Mouse (Mus musculus): Measurements from ENCODE around the gene Slco1a5. TPM values are rescaled to one million over a fixed set of nuclear protein-coding genes. Genes with fewer than 3 reads are reported as not detected.

Gene Slco1a5
- polyA plus RNA-seq, 1 experiment from 2014 or later = 0.35 TPM

DNA sequence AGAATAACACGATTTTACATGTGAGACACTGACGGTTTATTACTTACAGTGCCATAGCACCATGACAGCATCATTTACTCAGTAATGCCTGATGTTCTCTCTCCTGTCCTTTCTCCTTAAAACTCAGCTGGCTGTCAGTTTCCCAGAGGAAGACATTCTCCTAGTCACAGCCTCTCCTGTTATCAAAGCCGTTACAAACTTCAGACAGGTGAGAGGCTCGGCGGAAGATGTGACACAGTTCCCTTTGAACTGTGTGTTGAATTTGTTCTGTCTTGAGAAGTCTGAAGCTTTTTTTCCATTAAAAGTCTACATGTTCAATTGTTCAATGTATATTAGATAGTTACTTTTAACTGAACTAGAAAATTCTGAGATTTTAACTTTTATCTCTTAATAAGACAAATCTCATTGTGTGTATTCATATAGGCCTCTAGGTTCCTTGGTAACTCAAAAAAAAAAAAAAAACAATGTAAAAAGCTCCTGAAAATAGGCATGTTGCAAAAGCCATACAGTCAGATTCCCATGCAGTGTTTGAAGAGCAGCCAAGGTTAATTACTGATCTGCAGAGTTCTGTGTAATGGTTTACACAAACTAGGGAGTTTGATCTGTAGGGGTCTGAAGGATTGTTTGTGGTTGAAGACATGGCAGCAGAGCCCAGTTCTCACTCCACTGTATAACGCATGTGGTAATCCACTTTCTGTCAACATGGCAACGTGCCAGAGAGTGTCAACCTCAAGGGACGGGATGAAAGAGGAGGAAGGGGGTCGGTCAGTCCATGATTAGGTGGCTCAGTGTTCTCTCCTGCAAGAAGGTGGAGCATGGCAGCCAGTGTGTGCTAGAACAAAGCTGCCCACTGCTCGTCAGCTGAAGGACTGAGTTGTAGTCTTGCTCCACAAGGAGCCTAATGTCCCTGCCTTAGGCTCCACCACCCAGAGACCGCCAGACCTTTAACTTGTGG, 24.9 kb upstream of the Slco1a5 start:
- no peak overlapping the region for H3K4me2 ChIP-seq (ENCODE audit: low read depth, low read length)
- H3K36me3 ChIP-seq (ENCODE audit: control insufficient read depth, insufficient read depth, low read length) = peaks cover 17% of the 10 kb centered on the region
- no peak overlapping the region for H3K9ac ChIP-seq (replicated peaks; ENCODE audit: low read depth, low read length)
- peaks cover 10% of the 10 kb centered on the region; the same call in 1 of the 2 replicates for H3K4me1 ChIP-seq (ENCODE audit: control insufficient read depth, insufficient read depth, low read length)
- H3K27ac ChIP-seq (ENCODE audit: low read depth, low read length) = no peak overlapping the region
- H3K4me3 ChIP-seq (ENCODE audit: low read depth, low read length) = no peak overlapping the region
- ATAC-seq (ENCODE audit: low read depth) = no peak
- no peaks in the 10 kb centered on the region for H3K27me3 ChIP-seq (ENCODE audit: control insufficient read depth, insufficient read depth, low read length)
- H3K9me3 ChIP-seq (ENCODE audit: control insufficient read depth, low read length) = no peaks in the 10 kb centered on the region
- 85% methylated on average over 11 of the region's 11 CpGs for WGBS

DNA sequence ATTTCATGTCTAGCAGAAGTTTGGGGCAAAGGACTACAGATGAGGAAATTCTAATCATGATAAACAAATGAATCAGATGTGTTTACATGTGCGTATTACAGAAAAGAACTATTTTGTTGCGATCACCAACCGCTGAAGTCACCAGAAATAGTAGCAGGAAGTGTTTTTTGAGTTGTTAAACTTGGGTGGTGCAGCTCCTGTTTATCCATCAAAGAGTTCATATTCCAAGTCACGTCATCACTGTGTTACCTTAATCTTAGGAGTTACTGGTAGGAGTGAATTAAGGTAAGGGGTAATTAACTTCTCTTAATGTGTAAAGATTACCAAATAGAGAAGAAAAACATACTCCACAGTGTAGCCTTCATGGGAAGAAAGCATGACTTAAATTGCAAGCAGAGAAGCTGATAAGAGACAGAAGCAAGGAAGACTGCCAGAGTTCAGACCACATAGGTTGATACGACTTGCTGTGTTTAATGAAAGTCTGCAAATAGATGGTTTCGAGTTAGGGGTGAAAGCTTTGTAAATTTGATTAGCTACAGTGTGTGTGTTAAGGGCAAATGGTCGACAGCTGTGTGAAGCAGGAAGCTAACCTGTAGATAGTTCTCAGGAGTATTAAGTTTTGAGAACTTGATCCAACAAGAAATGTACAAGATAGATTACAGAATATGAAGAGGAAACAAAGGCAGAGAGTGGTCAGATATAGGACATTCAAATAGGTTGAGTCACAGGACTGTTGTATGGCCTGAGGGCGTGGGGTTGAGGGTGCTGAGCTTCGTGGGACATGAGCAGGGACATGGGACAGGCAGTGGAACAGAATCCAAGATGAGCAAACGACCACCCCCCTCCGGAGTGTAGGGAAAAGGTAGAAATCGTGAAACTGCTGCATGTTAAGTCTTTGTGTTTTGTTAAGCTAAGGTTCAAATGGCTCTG, 23.7 kb upstream of the Slco1a5 start:
- WGBS = 60% methylated on average over 12 of the region's 12 CpGs
- no peak; the same call in 1 of the 2 replicates for ATAC-seq (ENCODE audit: low read depth)
- H3K9ac ChIP-seq (replicated peaks; ENCODE audit: low read depth, low read length) = peak overlapping the region; percentile 59

DNA sequence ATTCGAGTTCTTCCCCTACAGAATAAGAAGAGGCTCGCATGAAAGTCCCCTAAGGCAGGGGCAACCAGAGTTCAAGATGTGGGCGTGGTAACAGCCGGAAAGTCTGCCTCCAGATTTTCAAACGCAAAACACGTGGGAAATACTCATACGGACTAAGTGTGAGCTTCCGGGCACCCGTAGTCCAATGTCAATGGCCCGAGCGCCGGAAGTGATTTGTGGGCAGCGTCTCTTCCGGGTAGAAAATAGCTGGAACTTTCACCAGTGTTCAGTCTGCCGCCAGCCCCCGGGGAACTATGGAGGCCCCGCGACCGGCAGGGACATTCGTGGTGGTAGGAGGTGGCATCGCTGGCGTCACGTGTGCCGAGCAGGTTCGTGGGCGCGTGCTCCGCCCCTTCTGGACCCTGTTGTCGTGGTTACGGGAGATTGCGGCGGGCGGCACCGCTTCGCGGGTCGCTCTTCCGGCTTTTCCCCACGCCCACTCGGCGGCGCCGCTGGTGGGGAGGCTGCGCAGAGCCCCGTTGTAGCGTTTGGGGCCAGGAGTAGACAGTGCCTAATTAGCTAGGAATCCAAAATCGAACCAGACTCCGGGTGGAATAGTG, 22.8 kb upstream of the Slco1a5 start, which contains the start of gene Pyroxd1:
Gene Pyroxd1 (plus strand): TSS at position 215 of the 599 bp plus-strand sequence.
- H3K27me3 ChIP-seq (ENCODE audit: control insufficient read depth, insufficient read depth, low read length) = no peaks in the 10 kb centered on the region
- peaks cover 10% of the 10 kb centered on the region; the same call in 1 of the 2 replicates for H3K4me1 ChIP-seq (ENCODE audit: control insufficient read depth, insufficient read depth, low read length)
- H3K4me2 ChIP-seq (ENCODE audit: low read depth, low read length) = peak within 1 kb of the TSS; percentile 59
- H3K9me3 ChIP-seq (ENCODE audit: control insufficient read depth, low read length) = no peaks in the 10 kb centered on the region
- under 1% methylated on average over 48 of the region's 48 CpGs for WGBS
- peak; percentile 96 for ATAC-seq (ENCODE audit: low read depth)
- H3K9ac ChIP-seq (replicated peaks; ENCODE audit: low read depth, low read length) = peak within 1 kb of the TSS; percentile 59
- peak within 1 kb of the TSS; percentile 74 for H3K4me3 ChIP-seq (ENCODE audit: low read depth, low read length)
- peaks cover 5% of the 10 kb centered on the region; the same call in 1 of the 2 replicates for H3K36me3 ChIP-seq (ENCODE audit: control insufficient read depth, insufficient read depth, low read length)
- H3K27ac ChIP-seq (ENCODE audit: low read depth, low read length) = peak within 1 kb of the TSS; percentile 72

More for the DNA sequence above, 23.7 kb upstream of the Slco1a5 start:
- no peaks in the 10 kb centered on the region for H3K27me3 ChIP-seq (ENCODE audit: control insufficient read depth, insufficient read depth, low read length)
- peak overlapping the region; percentile 74 for H3K4me3 ChIP-seq (ENCODE audit: low read depth, low read length)
- no peaks in the 10 kb centered on the region for H3K9me3 ChIP-seq (ENCODE audit: control insufficient read depth, low read length)
- H3K4me2 ChIP-seq (ENCODE audit: low read depth, low read length) = peak overlapping the region; percentile 59
- H3K4me1 ChIP-seq (ENCODE audit: control insufficient read depth, insufficient read depth, low read length) = peaks cover 10% of the 10 kb centered on the region; the same call in 1 of the 2 replicates
- H3K27ac ChIP-seq (ENCODE audit: low read depth, low read length) = peak overlapping the region; percentile 72; the same call in 1 of the 2 replicates
- H3K36me3 ChIP-seq (ENCODE audit: control insufficient read depth, insufficient read depth, low read length) = peaks cover 10% of the 10 kb centered on the region

DNA sequence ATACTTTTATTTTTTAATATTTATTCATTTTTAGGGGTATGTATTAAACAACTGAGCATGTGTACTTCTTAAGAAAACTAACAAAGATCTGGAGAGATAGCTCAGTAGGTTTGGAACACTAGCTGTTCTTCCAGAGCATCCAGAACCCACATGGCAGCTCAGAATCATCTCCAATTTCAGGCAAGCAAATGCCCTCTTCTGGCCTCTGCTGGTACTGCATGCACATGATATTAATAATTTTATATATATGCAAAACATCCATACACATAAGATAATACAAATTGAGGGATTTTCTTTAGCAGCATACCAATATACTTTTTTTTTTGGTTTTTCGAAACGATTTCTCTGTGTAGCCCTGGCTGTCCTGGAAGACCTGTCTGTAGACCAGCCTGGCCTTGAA, 20.8 kb upstream of the Slco1a5 start:
- WGBS = 84% methylated on average over 2 of the region's 2 CpGs
- peaks cover 10% of the 10 kb centered on the region; the same call in 1 of the 2 replicates for H3K4me1 ChIP-seq (ENCODE audit: control insufficient read depth, insufficient read depth, low read length)
- ATAC-seq (ENCODE audit: low read depth) = no peak

DNA sequence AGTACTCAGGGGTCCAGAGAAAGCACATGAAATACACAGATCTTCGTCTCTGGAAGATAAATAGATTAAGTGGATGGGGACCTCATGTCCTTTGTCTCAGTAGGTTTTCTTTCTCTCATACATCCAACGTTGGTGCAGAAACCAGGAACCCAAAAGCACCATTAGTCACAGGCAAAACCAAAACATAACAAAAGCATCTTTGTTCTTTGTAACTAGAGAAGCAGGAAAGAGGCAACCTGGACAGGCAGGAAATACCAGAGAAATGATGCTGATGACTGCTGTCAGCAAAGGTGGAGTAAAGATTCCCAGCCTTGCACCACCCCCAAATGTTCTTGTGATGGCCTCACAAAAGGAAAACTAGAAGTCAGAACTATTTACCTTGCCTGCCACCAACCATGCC, 16.8 kb upstream of the Slco1a5 start:
- Histone ChIP-seq H3K27me3 (ENCODE audit: control insufficient read depth, insufficient read depth, low read length) (no peaks in the 10 kb centered on the region), H3K9ac (replicated peaks; ENCODE audit: low read depth, low read length) (no peak overlapping the region), H3K9me3 (ENCODE audit: control insufficient read depth, low read length) (no peaks in the 10 kb centered on the region), H3K4me1 (ENCODE audit: control insufficient read depth, insufficient read depth, low read length) (no peaks in the 10 kb centered on the region), H3K27ac (ENCODE audit: low read depth, low read length) (no peak overlapping the region), H3K4me2 (ENCODE audit: low read depth, low read length) (no peak overlapping the region), H3K36me3 (ENCODE audit: control insufficient read depth, insufficient read depth, low read length) (no peaks in the 10 kb centered on the region), H3K4me3 (ENCODE audit: low read depth, low read length) (no peak overlapping the region)
- no peak for ATAC-seq (ENCODE audit: low read depth)
- 62% methylated on average over 2 of the region's 2 CpGs for WGBS

More for the DNA sequence above, 20.8 kb upstream of the Slco1a5 start:
- Histone ChIP-seq H3K27me3 (ENCODE audit: control insufficient read depth, insufficient read depth, low read length) (no peaks in the 10 kb centered on the region), H3K9ac (replicated peaks; ENCODE audit: low read depth, low read length) (no peak overlapping the region), H3K4me2 (ENCODE audit: low read depth, low read length) (no peak overlapping the region), H3K9me3 (ENCODE audit: control insufficient read depth, low read length) (no peaks in the 10 kb centered on the region), H3K27ac (ENCODE audit: low read depth, low read length) (no peak overlapping the region), H3K4me3 (ENCODE audit: low read depth, low read length) (no peak overlapping the region), H3K36me3 (ENCODE audit: control insufficient read depth, insufficient read depth, low read length) (no peaks in the 10 kb centered on the region)

DNA sequence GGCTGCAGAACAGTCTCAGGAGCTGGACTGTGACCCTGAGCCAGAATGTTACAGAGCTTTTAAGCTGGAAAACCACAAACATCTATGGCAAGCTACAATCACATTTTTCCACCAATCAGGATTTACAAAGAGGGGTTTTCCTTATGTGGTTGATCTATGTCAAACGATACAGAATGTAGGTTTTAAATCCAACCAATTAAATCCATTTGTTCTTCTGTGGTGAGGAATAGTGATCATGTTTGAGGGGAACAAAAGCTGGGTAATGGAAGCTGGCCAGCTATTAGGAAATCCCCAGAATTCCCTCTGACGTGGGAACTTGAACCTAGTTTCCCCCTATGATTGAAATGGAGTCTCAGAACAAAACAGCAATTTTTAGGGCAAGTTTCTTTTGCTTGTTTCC, 16.2 kb upstream of the Slco1a5 start:
- H3K4me1 ChIP-seq (ENCODE audit: control insufficient read depth, insufficient read depth, low read length) = no peaks in the 10 kb centered on the region
- ATAC-seq (ENCODE audit: low read depth) = no peak
- no peaks in the 10 kb centered on the region for H3K27me3 ChIP-seq (ENCODE audit: control insufficient read depth, insufficient read depth, low read length)
- H3K27ac ChIP-seq (ENCODE audit: low read depth, low read length) = no peak overlapping the region
- no peak overlapping the region for H3K4me3 ChIP-seq (ENCODE audit: low read depth, low read length)
- WGBS = 72% methylated on average over 2 of the region's 2 CpGs
- no peak overlapping the region for H3K9ac ChIP-seq (replicated peaks; ENCODE audit: low read depth, low read length)
- H3K9me3 ChIP-seq (ENCODE audit: control insufficient read depth, low read length) = no peaks in the 10 kb centered on the region
- H3K4me2 ChIP-seq (ENCODE audit: low read depth, low read length) = no peak overlapping the region
- H3K36me3 ChIP-seq (ENCODE audit: control insufficient read depth, insufficient read depth, low read length) = no peaks in the 10 kb centered on the region

DNA sequence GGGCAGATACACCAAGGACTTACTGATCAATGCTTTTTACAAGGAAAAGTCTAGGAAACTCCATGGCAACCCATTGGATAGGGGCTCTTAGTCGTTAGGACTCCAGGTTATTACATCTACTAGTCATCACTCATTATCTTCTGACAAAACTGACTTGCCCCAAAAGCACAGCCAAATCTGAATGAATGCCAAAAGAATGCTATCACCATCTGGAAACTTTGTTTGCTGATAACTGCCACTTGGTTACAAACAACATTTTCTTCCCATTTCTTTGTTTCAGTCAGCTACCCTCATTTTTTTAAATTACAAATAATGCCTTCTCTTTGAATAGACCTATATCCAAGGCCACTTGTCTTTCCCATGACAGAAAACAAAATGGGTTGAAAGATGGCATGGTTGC, 6.4 kb upstream of the Slco1a5 start:
- WGBS = 72% methylated on average over 1 of the region's 1 CpGs
- ATAC-seq (ENCODE audit: low read depth) = no peak
- H3K4me3 ChIP-seq (ENCODE audit: low read depth, low read length) = no peak overlapping the region
- H3K4me2 ChIP-seq (ENCODE audit: low read depth, low read length) = no peak overlapping the region
- no peaks in the 10 kb centered on the region for H3K27me3 ChIP-seq (ENCODE audit: control insufficient read depth, insufficient read depth, low read length)
- no peaks in the 10 kb centered on the region for H3K36me3 ChIP-seq (ENCODE audit: control insufficient read depth, insufficient read depth, low read length)
- no peaks in the 10 kb centered on the region for H3K4me1 ChIP-seq (ENCODE audit: control insufficient read depth, insufficient read depth, low read length)
- no peaks in the 10 kb centered on the region for H3K9me3 ChIP-seq (ENCODE audit: control insufficient read depth, low read length)
- no peak overlapping the region for H3K9ac ChIP-seq (replicated peaks; ENCODE audit: low read depth, low read length)
- H3K27ac ChIP-seq (ENCODE audit: low read depth, low read length) = no peak overlapping the region

DNA sequence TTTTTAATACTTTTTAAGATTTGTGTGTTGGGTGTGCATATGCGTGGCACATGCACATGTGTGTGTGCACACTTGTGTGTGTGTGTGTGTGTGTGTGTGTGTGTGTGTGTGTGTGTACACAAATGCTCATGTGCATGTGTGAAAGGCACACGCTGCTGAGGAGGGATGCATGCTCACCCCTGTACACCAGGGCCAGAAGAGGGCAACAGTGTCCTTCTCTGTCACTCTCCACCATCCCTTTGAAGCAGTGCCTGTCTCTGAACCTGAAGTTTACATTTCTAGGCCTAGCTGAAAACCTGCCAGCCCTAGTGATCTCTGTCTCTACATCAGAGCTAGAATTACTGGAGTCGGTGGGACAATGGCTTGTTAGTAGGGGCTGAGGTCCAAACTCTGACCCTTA, 3.8 kb upstream of the Slco1a5 start:
- Histone ChIP-seq H3K9me3 (ENCODE audit: control insufficient read depth, low read length) (no peaks in the 10 kb centered on the region), H3K4me3 (ENCODE audit: low read depth, low read length) (no peak overlapping the region), H3K4me1 (ENCODE audit: control insufficient read depth, insufficient read depth, low read length) (no peaks in the 10 kb centered on the region), H3K27me3 (ENCODE audit: control insufficient read depth, insufficient read depth, low read length) (no peaks in the 10 kb centered on the region), H3K9ac (replicated peaks; ENCODE audit: low read depth, low read length) (no peak overlapping the region), H3K36me3 (ENCODE audit: control insufficient read depth, insufficient read depth, low read length) (no peaks in the 10 kb centered on the region), H3K27ac (ENCODE audit: low read depth, low read length) (no peak overlapping the region), H3K4me2 (ENCODE audit: low read depth, low read length) (no peak overlapping the region)
- 85% methylated on average over 3 of the region's 3 CpGs for WGBS
- ATAC-seq (ENCODE audit: low read depth) = no peak
